Mouse (Mus musculus): ENCODE results near the gene Atp6v0a2.
"Not testable (repeated sequence)": the region's sequence is repeated elsewhere in the genome, so short reads cannot be mapped to it uniquely, and the experiment has no call there.

Atp6v0a2 gene

DNA sequence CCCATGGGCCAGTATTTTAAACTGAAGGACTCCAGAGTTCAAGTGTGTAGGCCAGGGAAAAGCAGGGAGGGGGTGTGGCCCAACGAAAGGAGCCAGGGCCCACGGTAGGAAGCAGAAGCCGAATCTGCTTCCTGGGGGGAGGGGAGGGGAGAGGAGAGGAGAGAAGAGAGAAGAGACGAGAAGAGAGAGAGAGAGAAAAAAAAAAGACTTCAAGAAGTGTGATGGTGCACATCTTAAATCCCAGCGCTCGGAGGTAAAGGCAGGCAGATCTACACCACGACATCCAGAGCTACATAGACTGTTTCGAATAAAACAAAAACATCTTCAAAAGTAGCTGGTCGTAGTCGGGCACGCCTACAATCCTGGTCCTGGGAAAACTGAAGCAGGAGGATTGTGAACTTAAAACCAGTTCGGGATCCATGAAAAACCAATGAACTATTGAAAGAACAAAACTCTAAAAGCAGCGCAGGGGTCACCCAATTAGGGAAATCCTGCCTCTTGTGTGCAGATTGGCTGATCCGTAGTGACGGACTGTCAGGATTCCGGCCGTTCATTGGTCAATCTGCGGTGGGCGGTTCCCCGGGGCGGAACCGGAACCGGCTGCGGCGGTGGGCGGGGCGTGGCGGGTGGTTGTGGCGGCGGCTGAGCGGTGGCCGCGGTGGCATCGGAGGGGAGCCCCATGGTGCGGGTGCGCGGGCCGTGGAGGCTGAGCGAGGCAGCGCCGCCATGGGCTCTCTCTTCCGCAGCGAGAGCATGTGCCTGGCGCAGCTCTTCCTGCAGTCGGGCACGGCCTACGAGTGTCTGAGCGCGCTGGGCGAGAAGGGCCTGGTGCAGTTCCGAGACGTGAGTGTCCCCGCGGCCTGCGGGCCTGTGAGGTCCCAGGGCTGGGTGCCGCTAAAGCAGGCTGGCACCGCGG, at the start of gene Atp6v0a2:
Atp6v0a2 (plus strand) TSS at position 129 of the 916 bp plus-strand sequence.
- DNase-seq (ENCODE audit: low spot score), result peak; percentile 94

DNA sequence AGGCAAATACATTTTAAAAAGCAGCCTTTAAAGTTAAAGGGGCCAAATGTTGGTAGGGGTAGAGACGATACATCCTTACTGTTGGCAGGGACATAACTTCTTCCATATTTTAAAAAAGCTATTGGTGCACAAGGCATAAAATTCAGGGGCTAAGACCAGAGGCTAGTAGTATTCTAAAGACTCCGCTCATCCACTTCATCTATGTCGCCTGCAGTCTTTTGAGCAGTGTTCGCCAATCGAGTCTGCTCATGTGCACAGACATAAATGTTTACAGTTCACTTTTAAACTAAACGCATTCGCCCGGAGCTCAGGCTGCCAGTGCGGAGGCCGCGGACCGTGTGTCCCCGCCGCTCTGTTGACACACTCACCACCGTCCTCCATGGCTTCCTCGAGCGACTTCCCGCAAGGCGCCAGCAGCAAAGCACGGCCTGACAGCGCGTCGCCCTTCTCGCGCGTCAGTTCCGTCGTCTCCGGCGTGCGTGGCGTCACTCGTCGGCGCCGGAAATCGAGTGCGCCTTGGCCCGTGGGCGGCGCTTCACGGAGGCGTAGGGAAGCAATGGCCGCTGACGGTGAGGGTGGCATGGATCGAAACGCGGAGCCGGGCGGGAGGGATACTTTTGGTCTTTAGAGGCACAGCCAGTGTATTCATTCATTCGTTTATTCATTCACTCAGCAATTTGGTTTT, 49.6 kb upstream of the Atp6v0a2 start, which contains the start of the genes Eif2b1 and Gtf2h3:
Eif2b1 (minus strand) TSS at position 499 of the 685 bp plus-strand sequence.
Gtf2h3 (plus strand) TSS at position 508 of the 685 bp plus-strand sequence.
- peak; percentile 92 for DNase-seq (ENCODE audit: low spot score)

DNA sequence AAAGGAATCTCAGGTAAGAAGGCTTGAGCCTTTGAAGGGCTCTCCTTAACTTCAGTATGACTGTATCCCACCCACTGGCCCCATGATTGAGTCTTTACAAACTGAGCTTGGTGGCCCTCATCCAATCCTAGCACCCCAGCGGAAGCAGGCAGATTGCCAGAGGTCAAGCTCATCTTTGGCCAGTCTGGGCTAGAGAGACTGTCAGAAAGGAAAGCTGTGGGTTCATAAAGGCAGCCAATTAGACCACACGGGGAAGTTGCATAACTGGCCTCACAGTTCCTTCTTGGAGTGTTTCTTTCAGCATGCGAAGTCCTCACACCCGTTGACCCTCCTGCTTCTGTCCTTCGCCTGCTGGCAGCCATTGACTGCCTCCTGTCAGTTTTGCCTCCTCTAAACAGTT, 45.9 kb upstream of the Atp6v0a2 start:
- DNase-seq (ENCODE audit: low spot score), result peak; percentile 18

DNA sequence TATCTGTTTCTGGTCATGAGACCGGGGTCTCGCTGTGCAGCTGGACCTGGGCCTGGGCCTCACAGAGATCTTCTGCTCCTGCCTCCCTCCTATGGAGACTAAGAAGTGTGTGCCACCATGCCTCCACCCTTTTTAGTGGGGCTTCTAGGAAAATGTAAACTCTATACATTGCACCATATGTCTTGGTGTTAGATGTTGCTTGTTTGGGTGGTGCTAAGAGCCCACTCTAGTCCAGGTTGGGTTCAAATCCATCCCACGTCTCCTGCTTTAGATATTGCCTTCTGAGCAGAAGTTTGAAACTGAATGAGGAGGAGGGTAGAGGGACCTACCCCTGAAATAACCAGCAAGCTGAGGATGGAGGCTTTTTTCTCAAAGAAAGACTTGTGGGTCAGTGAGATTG, 35.6 kb upstream of the Atp6v0a2 start:
- no peak for DNase-seq (ENCODE audit: low spot score)

DNA sequence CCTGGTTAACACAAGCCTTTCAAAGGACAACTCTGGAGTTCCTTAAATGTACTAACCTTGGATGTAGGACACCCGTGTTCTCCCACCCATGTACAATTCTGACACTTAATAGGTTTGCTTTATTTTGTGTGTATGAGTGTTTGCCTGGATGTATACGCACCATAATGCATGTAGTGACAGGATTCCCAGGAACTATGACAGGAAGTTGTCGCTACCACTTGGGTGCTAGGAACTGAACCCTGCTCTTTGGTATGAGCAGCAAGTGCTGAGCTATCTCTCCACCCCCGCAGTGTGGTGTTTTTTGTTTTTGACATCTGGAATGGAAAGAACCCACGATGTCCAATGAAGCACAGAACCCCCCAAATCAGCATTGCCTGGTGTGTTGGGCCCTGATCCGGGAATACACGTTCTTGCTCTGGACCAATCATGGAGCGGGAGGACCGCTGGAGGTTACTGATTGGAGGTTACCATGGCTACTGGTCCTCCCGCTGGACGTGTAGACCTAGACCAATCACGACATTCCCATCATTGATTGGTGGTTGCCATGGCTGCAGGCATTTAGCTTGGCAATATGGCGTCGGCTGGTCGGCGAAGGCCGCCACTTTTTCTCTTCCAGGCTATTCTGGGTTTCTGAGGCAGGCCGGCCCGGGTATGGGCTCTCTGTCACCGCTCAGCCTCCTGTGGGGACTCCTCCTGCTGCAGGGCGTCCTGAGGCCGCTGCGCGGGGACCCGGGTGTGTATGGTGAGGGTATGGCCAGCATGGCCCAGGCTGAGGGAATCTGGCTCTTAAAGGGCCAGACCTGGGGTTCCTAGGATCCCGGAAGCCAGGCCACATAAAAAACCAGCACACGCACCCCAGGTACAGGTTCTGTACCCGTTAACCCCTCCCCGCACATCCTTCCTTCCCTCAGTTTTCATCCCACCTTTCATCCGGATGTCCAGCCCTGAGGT, 29.9 kb upstream of the Atp6v0a2 start:
- peak; percentile 84 for DNase-seq (ENCODE audit: low spot score)

DNA sequence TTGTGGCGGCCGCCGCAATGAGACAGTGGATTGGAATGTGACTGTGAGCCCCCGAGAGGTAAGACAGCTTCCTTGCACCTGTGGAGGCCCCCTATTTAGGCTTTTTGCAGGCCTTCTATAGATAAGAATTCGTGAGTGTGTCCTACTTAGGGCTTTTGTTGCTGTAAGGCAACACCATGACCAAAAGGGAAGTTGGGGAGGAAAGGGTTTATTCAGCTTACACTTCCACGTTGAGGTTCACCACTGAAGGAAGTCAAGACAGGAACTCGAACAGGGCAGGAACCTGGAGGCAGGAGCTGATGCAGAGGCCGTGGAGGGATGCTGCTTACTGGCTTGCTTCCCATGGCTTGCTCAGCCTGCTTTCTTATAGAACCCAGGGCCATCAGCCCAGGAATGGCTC, 28.6 kb upstream of the Atp6v0a2 start:
- not testable (repeated sequence) for DNase-seq (ENCODE audit: low spot score)

DNA sequence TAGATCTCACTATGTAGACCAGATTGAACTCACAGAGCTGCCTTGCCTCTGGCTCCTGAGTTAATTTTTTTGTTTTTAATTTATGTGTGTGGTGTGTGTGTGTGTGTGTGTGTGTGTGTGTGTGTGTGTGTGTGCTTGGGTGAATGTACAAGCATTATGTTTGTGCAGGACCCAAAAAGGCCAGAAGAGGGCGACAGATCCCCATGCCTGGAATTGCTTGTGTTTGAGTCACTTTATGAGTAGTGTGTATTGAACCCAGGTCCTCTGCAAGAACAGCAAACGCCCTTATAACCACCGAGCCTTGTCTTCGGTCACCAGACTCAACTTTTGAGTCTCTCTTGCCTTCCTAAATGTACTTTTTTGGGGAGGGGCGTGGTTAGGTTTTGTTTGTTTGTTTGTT, 26.0 kb upstream of the Atp6v0a2 start:
- DNase-seq (ENCODE audit: low spot score), result peak; percentile 20

DNA sequence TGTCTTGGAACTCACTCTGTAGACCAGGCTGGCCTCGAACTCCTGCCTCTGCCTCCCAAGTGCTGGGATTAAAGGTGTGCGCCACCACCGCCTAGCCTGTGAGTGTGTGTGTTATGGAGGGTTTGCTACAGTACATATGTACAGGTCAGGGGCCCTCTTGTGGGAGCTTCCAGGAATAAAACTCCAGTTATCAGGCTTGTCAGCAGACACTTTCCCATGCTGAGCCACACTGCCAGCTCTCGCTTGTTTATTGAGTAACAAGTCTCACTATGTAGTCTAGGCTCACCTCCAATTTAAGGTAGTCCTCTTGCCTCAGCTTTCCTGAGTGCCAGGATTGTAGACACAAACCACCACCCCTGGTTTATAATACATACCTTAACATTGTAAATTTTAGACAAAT, 24.1 kb upstream of the Atp6v0a2 start:
- no peak for DNase-seq (ENCODE audit: low spot score)

DNA sequence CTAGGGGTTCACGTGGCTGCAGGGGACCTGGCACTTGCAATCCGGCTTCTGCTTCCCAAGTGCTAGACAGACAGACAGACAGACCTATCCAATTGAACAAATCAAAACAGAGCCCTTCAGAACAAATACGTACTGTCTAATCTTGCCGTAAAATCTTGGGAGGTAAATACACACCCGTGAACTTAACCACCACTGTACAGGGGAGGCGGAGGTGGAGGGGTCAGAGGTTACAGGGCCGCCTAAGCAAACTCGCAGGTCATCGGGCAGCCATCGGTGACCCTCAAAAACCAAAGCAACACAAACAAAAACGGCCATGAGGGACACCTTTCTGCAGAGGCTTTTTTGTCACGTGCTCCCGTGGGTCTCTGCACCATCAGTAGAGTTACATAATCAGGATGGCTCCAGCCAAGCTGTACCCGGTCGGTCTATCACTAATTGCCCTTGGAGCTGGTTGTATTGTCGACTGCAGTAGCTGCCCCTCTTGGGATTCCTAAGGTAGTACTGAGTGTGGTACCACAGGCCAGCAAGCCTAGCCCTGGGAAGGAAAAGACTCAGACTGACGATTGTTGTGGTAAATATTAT, 23.2 kb upstream of the Atp6v0a2 start:
- no peak for DNase-seq (ENCODE audit: low spot score)

DNA sequence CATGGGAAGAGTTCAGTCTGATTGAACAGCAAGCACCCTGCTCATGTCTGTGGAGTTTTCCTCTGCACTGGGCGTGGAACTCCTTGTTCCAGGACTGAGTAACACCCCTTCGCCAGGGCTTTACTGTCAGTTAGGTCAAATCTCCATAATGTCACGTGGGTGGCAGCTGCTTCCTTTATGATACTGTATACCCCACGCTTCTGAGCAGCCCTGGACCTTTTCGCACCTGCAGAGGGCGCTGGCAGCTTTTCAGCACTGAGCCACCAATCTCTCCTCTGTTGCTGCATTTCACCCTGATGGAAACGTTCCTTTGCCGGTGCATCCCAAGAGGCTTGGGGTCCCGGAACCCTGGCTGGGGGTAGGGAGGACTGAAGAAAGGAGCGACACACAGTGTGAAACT, 17.4 kb upstream of the Atp6v0a2 start:
- DNase-seq (ENCODE audit: low spot score), result no peak

DNA sequence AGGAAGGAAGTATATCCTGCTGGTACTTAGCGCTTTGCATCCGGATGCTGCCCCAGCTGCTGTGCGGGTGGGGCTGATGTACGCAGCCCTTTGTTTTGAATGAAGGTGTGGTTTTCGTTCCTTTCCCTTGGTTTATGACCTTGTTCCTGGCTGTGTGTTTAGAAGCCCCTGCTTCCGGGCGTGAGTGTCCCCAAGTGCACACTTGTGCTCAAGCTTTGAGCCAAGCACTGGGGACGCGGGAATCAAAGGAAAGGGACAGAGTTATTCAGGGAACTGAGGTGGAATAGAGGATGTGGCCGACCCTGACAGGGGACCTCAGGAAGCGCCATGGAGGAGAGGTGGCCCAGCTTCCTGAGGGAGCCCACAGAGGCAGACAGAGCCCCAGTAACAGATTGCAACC, 13.7 kb upstream of the Atp6v0a2 start:
- DNase-seq (ENCODE audit: low spot score), result no peak

DNA sequence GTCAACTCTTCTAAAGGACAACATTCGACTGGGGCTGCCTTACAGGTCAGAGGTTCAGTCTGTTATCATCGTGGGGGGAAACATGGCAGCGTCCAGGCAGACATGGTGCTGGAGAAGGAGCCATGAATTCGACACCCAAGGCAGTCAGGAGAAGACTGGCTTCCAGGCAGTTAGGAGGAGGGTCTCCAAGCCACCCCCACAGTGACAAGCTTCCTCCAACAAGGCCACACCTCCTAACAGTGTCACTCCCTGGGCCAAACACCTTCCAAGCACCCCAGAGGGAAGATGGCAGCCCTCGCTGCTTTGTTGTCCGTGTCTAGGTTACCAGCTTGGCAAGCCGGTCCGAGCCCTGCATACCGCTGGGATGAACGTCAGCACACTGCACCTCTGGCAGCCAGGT, 9.7 kb upstream of the Atp6v0a2 start:
- no peak for DNase-seq (ENCODE audit: low spot score)

DNA sequence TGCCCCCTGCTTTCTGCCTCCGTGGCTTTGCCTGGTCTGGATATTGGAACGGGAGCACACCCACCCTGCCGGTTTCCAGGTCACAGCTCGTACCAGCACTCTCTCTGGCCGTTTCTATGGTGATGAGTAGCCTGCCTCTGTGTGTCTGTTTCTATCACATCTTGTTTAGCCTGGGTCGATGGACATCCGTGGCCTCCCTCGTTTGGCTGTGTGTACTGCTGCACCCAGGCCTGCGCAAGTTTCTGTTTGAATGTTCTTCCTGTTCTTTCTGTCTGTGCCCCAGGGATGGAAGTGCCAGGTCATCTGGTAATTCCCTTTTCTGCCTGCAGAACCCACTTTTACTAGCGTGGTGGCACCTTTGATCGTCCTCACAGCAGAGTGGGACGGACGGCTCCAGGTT, 7.0 kb upstream of the Atp6v0a2 start:
- DNase-seq (ENCODE audit: low spot score), result no peak

DNA sequence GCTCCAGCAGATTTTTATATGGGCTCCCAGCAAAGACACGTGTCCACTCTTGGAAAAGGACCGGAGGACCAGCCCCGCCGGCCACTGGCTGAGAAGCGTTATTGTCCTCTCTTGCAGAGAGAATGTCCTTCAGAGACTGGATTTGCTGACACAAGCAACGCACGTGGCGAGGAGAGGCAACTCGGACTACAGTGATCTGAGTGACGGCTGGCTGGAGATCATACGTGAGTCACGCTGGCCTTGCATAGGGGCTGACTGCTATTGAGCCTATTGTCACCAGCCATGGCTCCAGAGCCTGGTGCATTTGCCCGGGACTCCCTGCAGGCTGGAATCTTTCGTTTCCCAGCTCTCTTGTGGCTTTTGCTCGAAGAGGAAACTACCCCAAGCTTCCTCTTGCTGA, 5.5 kb upstream of the Atp6v0a2 start:
- DNase-seq (ENCODE audit: low spot score), result no peak

DNA sequence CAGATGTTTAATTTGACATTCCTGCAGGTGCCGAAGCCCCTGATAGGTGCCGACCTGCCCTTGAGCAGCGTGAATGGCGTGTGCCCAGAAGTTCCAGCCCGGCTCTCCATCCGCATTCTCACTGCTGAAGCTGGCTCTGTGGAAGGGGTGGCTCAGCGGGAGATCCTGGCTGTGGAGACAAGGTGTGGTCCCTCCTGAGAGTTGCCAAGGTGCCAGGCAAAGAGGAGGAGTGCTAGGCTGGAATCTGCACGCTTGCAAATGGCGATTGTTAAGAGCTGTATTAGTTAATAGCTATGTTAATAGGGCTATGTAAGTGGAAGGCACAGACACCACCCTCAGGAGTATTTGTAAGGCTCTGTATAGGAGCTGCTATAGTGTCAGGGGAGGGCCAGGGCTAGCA, 4.1 kb upstream of the Atp6v0a2 start:
- DNase-seq (ENCODE audit: low spot score), result no peak

DNA sequence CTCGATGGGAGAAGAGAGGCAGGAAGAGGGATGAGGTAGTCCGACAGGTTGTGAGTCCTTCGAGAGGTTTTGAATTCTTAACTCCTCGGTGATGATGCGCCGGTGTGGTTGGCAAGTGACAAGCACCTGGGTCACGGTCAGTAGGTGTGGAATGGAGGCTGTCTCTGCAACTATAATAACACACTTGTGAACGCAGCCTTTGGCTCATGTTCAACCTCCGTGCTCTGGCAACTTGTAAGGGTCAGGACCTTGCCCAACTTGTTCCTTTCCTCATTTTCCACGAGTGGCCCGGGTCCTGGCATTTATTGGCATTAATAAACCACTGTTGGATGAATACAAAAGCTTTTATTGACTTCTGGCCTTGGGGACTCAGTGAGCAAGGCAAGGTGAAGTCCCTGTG, 1.3 kb downstream of the Atp6v0a2 start:
- DNase-seq (ENCODE audit: low spot score), result no peak

DNA sequence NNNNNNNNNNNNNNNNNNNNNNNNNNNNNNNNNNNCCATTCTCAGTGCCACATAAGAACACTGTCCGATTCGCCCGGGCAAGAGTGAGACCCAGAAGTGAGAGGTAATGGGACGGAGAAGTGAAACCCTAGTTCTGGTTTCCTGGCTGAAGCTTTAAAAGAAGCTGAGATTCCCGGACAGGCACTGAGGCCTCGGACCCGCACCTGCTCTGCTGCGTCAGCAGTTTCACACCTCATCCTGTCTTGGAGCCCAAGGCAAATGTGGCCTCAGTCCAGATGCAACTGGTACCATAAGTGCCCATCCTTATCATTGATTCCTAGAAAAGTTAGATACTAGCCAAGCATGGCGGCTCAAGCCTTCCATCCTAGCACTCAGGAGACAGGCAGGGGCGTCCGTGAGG, 3.3 kb downstream of the Atp6v0a2 start:
- DNase-seq (ENCODE audit: low spot score), result no peak

DNA sequence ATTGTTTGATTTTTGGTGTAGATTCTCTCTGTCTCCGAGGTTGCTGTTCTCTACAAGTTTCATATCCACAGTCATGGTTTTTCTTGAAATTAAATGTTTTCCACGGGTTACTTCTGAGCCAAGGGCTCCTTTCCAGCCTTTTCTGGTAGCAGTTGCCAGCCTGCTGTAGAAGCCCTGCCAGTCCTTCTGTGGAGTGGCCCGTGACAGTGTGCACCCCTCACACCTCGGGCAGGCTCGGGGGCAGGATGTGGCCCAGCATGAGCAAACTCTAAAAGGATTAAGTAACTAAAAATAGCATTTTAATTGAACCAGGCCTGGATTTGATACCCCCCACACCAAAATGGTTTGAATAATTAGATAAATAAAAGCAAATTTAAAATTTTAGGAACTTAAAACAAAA, 4.1 kb downstream of the Atp6v0a2 start:
- no peak for DNase-seq (ENCODE audit: low spot score)

DNA sequence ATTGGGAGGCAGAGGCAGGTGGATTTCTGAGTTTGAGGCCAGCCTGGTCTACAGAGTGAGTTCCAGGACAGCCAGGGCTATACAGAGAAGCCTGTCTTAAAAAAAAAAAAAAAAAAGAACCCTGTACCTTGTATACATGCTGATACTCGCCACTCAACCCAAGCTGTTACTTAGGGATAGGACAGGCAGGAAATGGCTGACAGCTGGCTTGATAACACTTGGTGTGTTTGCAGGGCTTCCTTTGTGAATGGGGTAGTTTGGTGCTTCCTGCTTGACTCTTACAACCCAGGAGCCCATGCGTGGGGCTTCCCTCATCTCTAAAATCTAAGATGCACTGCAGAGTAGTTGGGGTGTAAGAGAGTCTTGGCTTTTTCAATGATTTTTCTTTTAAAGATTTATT, 5.0 kb downstream of the Atp6v0a2 start:
- no peak for DNase-seq (ENCODE audit: low spot score)

DNA sequence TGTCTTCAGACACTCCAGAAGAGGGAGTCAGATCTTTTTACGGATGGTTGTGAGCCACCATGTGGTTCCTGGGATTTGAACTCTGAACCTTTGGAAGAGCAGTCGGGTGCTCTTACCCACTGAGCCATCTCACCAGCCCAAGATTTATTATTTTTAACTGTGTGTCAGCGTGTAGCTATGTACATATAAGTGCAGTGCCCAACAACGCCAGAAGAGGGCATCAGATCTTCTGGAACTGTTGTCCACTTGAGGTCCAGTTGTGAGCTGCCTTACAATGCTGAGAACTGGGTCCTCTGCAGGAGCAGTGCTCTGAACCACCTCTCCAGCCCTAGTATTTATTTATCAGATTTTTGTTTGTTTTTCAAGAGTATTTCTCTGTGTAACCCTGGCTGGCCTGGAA, 6.7 kb downstream of the Atp6v0a2 start:
- not testable (repeated sequence) for DNase-seq (ENCODE audit: low spot score)

DNA sequence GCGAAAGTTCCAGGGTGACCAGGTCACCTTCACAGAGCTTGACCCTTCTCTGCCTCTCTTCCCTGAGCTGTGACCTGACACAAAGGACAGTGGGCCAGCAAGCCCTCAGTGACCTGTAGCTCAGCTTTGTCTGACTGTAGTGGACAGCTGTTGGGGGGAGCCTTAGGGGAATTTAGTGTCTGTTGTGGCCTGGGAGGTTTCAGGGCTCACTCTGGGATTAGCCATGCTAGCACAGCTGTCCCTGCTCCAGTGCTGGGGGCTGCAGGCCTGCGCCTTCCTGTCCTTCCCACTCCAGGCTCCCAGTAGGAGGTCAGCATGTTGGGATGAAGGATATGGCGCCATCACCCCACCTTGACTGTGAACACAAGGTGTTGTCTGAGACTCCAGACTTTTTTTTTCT, 7.8 kb downstream of the Atp6v0a2 start:
- DNase-seq (ENCODE audit: low spot score), result no peak

DNA sequence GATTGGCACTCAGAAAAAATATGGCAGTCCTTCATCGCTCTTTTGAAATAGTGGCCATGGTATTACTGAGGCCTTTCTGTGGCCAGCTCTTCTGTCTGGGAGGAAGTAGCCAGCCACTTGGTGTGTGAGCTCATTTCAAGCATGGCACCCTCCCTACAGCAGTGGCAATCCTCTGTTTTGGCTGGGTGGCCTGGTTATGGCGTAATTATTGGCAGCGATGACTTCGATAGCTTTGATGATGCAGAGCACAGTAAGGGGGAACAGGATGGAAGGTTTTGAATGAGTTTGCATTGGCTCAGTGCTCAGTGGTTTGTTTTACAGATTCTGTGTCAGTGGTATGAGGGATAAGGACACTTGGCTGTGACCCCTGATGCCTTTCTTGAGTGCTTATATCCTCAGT, 8.3 kb downstream of the Atp6v0a2 start:
- no peak for DNase-seq (ENCODE audit: low spot score)

All from ovary, postnatal 36 days (tissue).